Mouse (Mus musculus) lung, postnatal 36 days (tissue): Measurements from ENCODE around the gene Elk4.

ENCODE experiments used
- DNase-seq: peaks from one replicate; pipeline ENCODE4 v3.0.0; 2022; ENCODE audit warnings: mixed read lengths

The Elk4 gene

GRCm38 (mm10) chr1:132019876-132020275, 12.5 kb downstream of the Elk4 start:
- DNase-seq: no peak

GRCm38 (mm10) chr1:132022107-132022506, 14.7 kb downstream of the Elk4 start:
- no peak for DNase-seq

GRCm38 (mm10) chr1:132026925-132027646, 19.7 kb downstream of the Elk4 start:
- no peak for DNase-seq

- DNase-seq: no peak
These were observed 20.6 kb downstream of the Elk4 start for GRCm38 (mm10) chr1:132027978-132028377.

- DNase-seq: no peak
These were observed 21.0 kb downstream of the Elk4 start for GRCm38 (mm10) chr1:132028413-132028812.

- no peak for DNase-seq
These were observed 23.2 kb downstream of the Elk4 start for GRCm38 (mm10) chr1:132030574-132030973.

DNA sequence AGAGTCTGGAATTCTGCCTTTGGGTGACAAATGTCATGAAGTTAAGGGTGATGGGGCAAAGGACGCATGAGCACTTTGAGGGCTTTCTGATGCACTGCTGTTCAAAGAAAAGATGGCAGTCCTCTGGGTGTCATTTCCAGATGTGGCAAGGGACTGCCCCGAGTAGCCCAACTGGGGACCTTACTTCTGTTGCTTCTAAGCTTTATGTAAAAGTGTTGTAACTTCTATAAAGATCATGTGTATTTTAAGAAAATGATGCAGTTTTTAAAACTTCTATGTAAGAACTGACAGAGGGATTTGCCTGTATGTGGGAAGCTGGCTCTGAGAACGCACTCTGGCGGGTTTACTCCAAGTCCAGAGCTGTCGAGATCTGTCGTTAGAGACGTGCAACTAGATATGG, 24.8 kb downstream of the Elk4 start:
- DNase-seq: no peak

DNA sequence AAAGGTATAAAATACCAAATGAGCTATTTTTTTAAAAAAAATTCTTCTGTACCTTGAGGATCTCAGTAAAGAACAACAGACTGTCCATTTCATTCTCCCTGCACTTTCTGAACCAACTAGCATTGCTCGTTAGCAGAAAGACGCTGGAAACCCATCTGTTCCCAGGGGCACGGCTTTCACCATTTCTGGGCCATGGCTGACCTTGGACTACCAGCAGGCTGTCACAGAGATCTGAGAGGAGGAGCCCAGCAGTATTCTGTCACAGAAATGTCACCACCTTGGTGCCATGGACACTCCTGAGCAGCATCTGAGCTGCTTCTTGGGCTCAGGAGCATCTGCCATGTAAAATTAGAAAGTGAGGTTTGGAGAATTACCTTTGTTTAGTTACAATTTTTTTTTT, 30.3 kb downstream of the Elk4 start:
- DNase-seq: no peak

- DNase-seq: peak; percentile 23
These were observed 31.3 kb downstream of the Elk4 start for GRCm38 (mm10) chr1:132038753-132039152.

- DNase-seq: peak; percentile 71
These were observed 32.8 kb downstream of the Elk4 start for GRCm38 (mm10) chr1:132040201-132040621.

DNA sequence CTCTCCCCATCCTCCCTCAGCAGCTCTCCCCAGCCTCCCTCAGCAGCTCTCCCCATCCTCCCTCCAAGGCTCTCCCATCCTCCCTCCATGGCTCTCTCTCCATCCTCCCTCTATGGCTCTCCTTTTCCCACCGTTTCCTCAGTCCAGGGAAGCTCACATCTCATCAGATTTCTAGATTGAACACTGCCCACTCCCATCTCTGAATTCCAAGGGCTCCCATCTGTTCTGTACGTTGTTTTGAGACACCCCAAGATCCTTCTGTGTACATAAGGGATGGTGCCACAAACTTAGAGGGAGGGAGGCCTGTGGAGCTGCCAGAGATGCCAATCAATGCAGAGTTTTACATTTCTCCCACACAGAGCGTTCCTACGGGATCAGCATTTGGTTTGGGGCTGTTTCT, 36.4 kb downstream of the Elk4 start:
- DNase-seq: no peak

- DNase-seq: peak; percentile 80
These were observed 38.8 kb downstream of the Elk4 start for GRCm38 (mm10) chr1:132046143-132046735.

GRCm38 (mm10) chr1:132051746-132052145, 44.3 kb downstream of the Elk4 start:
- DNase-seq: no peak

DNA sequence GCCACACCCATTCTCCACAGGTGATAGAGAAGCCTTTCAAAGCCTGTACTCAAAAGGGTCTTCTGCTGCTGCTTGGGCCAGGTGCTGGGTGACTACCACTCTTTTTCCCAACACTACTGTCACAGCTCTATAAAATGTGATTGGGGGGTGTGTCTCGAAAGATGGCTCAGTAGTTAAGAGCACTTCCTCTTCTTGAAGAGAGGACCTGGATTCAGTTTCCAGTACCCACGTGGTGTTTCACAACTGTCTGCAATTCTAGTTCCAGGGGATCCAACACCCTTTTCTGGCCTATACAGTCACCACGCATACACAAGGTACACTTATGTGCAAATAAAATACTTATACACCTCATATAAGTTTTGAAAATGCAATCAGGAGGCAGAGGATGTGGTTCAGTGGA, 47.0 kb downstream of the Elk4 start:
- no peak for DNase-seq

DNA sequence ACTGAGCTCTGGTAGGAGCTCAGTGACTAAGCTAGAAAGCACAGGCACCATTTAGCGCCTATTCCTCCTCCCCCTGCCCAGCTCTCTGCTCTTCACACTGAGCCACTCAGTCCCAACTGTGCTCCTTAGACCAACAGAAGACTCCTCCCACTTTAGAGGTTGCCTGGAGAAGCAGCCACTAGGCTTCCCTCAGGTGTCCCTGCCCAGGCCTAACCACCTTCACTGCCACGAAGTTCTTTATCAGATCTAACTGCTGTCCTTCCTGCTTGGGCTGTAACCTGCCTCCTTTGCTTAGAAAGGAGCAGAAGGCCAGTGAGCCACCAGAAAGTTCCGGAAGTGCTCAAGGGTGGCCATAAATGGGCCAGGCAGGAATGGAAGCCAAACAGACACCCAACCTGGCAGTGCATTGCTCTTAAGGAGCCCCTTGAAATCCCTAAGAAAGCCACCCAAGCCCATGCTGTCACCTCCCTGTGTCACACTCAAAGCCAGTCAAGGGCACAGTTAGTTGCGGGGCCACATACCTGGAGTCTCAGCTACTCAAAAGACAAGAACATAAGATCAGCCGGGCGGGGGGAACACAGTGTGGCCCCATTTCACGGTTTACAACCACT, 47.8 kb downstream of the Elk4 start:
- DNase-seq: peak; percentile 71

GRCm38 (mm10) chr1:132058558-132058957, 51.2 kb downstream of the Elk4 start:
- no peak for DNase-seq

DNA sequence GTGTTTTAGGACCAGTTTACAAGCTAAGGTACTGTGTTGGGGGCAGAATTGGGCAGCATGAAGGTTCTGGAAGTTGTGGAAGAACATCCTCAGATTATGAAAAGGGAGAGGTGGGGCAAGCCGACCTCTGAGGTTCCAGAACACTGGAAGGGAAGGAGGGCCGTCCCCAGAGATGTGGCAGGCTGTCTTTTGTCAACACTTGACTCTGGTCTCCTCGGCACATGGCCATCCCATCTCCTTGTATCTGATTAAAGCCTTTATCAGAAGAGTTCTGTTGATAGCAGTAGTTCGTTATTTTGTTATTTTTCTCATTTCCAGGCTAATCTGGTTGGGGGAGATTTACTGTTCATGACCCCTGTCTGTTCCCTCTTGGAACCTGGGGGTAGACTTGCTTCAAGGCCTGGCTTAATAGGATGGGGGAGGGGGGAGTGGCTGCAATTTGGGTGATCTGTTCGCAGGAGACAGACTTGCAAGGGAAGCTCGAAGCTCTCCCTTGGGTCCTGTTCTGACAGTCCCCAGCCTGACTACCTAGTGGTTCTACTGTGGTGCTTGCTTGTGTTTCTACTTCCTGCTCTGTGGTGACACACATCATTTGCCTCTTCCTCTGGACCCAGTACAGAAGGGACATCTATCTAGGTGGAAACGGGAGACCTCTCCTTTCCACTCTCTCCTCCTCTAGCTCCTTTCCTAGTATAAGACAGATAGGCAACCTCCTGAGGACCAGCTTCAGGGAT, 52.8 kb downstream of the Elk4 start:
- no peak for DNase-seq

DNA sequence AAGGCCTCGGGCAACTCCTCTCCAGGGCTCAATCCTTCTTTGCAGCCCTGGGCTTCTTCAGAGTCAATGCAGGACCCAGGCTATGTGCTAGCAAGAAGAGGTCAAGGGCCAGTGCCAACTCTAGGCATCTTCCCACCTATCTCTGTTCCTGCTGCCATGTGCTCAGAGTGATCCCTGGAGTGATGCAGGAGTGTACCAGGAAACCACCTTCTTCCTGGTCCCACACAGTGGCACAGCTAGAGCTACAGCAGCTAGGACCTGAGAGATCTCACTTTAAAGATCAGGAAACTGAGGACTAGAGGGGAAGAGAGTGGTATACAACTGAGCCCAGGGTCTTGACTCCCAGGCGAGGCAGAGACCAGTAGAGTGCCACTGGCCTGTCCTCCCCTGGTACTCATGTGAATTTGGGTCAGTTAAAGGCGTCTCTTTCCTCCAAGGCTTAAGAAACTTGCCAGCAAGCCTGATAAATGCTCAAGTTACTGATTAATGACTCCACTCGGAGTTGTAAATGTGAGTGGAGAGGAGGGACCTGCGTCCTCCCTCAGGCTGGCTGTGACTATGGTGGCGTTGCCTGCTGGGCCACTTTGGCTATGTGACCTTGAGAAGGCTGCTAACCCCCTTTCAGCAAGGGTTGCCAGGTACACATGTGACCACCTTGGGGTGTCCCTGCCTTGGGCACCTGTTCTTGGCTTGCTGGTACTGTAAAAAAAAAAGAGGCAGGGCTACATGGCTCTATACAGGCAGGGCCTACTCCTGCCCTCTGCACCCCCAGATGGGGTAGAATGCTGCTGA, 54.5 kb downstream of the Elk4 start:
- no peak for DNase-seq

GRCm38 (mm10) chr1:132063096-132063495, 55.7 kb downstream of the Elk4 start:
- no peak for DNase-seq

- no peak for DNase-seq
These were observed 57.6 kb downstream of the Elk4 start for GRCm38 (mm10) chr1:132065001-132065400.

DNA sequence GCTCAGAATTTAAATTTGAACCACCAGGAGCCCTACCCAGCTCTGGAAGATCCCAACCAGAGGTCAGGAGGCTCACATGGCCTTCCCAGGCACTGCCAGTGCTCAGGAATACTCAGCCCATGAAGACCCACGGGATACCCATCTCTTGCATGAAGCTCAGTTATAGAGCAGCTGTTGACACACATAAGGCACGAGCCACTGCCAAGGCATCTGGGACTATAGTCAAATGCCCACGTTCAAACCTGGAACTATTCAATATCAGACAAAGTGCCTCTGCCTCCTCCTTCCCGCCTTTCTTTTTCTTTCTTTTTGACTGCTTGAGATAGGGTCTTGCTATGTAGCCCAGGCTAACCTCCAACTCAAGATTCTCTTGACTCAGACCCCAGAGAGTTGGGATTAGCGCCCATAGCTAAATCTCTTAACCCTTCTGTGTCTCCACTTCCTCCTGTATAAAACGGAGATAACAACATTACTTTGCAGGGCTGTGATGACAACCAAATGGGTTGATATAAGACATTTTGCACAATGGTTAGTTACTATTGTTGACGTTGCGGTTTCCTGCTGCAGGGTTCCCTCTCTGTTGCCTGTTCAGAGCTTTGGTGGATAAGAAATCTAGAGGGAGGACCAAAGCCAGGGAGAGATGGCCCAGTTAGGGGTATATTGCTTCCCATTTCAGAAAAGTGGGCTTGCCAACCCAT, 58.2 kb downstream of the Elk4 start:
- no peak for DNase-seq
